Mouse (Mus musculus): ENCODE data around the gene Ensa.

Gene Ensa

GRCm38 (mm10) chr3:95681365-95681764 lies 56.6 kb downstream of the Ensa start:
- DNase-seq (ENCODE audit: low spot score), result no peak

Measured in ovary, adult 18-20 months (tissue).